Mouse (Mus musculus) retina, embryonic 14.5 days (tissue): Measurements from ENCODE around the gene Pex11g.

Experiments used
- DNase-seq: peaks from one replicate; pipeline ENCODE4 v3.0.0-alpha.2; 2015; ENCODE audit warnings: low spot score

Gene Pex11g

GRCm38 (mm10) chr8:3480221-3480785, 12.8 kb upstream of the Pex11g start:
- DNase-seq: no peak

GRCm38 (mm10) chr8:3475715-3476429, 8.4 kb upstream of the Pex11g start:
- peak; percentile 29 for DNase-seq

- DNase-seq: no peak
These were observed 3.1 kb upstream of the Pex11g start, which contains the start of gene Tex45 for GRCm38 (mm10) chr8:3470562-3470961. Tex45 (plus strand) TSS chr8:3470862.

- no peak for DNase-seq
These were observed 1.4 kb upstream of the Pex11g start for GRCm38 (mm10) chr8:3468838-3469237.

GRCm38 (mm10) chr8:3467886-3468545, 536 bp upstream of the Pex11g start:
- DNase-seq: peak; percentile 25

- DNase-seq: peak; percentile 68
These were observed 3.2 kb downstream of the Pex11g start for GRCm38 (mm10) chr8:3464309-3464708.

- no peak for DNase-seq
These were observed 4.2 kb downstream of the Pex11g start for GRCm38 (mm10) chr8:3463248-3463647.

- DNase-seq: no peak
These were observed 15.5 kb downstream of the Pex11g start for GRCm38 (mm10) chr8:3451992-3452391.

- peak; percentile 80 for DNase-seq
These were observed 16.8 kb downstream of the Pex11g start for GRCm38 (mm10) chr8:3450670-3451069.

GRCm38 (mm10) chr8:3449226-3449625, 18.3 kb downstream of the Pex11g start:
- no peak for DNase-seq

- DNase-seq: peak; percentile 23
These were observed 28.0 kb downstream of the Pex11g start for GRCm38 (mm10) chr8:3439510-3439909.

GRCm38 (mm10) chr8:3436492-3436891, 31.0 kb downstream of the Pex11g start:
- DNase-seq: no peak

- no peak for DNase-seq
These were observed 36.4 kb downstream of the Pex11g start for GRCm38 (mm10) chr8:3431113-3431512.

GRCm38 (mm10) chr8:3429966-3430365, 37.5 kb downstream of the Pex11g start:
- no peak for DNase-seq

- no peak for DNase-seq
These were observed 39.1 kb downstream of the Pex11g start for GRCm38 (mm10) chr8:3428426-3428825.

- no peak for DNase-seq
These were observed 41.3 kb downstream of the Pex11g start for GRCm38 (mm10) chr8:3426211-3426610.

- DNase-seq: no peak
These were observed 42.3 kb downstream of the Pex11g start for GRCm38 (mm10) chr8:3425217-3425616.

- no peak for DNase-seq
These were observed 46.0 kb downstream of the Pex11g start for GRCm38 (mm10) chr8:3421507-3421906.

- DNase-seq: no peak
These were observed 47.3 kb downstream of the Pex11g start for GRCm38 (mm10) chr8:3420105-3420706.

GRCm38 (mm10) chr8:3418101-3418500, 49.4 kb downstream of the Pex11g start:
- DNase-seq: no peak

- peak; percentile 67 for DNase-seq
These were observed 50.0 kb downstream of the Pex11g start for GRCm38 (mm10) chr8:3417455-3417854.

GRCm38 (mm10) chr8:3416846-3417245, 50.6 kb downstream of the Pex11g start:
- no peak for DNase-seq

GRCm38 (mm10) chr8:3415661-3416060, 51.8 kb downstream of the Pex11g start:
- no peak for DNase-seq
